Mouse (Mus musculus) myocyte (in vitro differentiated cells): ENCODE data around the gene Slc25a21. TPM values are rescaled to one million over a fixed set of nuclear protein-coding genes. Genes with fewer than 3 reads are reported as not detected.

Experiments used
- H3K27me3 ChIP-seq: one replicate; pipeline ENCODE4 v1.6.1; 2011; ENCODE audit not compliant: control insufficient read depth, insufficient read depth, insufficient read length
- H3K36me3 ChIP-seq: one replicate; pipeline ENCODE4 v1.6.1; 2011; ENCODE audit not compliant: control insufficient read depth, insufficient read depth
- H3K4me2 ChIP-seq: one replicate; pipeline ENCODE4 v1.6.1; 2011; ENCODE audit warnings: low read depth, control low read depth
- H3K4me3 ChIP-seq: one replicate; pipeline ENCODE4 v1.5.1; 2011; ENCODE audit warnings: mild to moderate bottlenecking, control low read depth, moderate library complexity
- H3K79me2 ChIP-seq: one replicate; pipeline ENCODE4 v1.6.1; 2011; ENCODE audit not compliant: control insufficient read depth, insufficient read depth
- H3ac ChIP-seq: one replicate; pipeline ENCODE4 v1.6.1; 2011; ENCODE audit not compliant: control insufficient read depth, insufficient read length
- CEBPB ChIP-seq: IDR thresholded peaks from 2 replicates; pipeline ENCODE4 v1.6.1; 2011; ENCODE audit warnings: mild to moderate bottlenecking, moderate library complexity; ENCODE audit not compliant: poor library complexity, insufficient read depth, severe bottlenecking
- E2F4 ChIP-seq: IDR thresholded peaks from one replicate; pipeline ENCODE4 v1.6.1; 2011; ENCODE audit warnings: mild to moderate bottlenecking, control low read depth, moderate library complexity; ENCODE audit not compliant: insufficient read depth
- MAX ChIP-seq: IDR thresholded peaks from one replicate; pipeline ENCODE4 v1.6.1; 2011; ENCODE audit warnings: low read depth, mild to moderate bottlenecking, control low read depth
- MYOD1 ChIP-seq, 3 experiments: IDR thresholded peaks; one replicate each; pipeline ENCODE4 v1.6.1; 2011; ENCODE audit warnings: control low read depth in 2 of 3, low read depth in 2 of 3, mild to moderate bottlenecking in 2 of 3, moderate library complexity in 1 of 3; ENCODE audit not compliant: insufficient read length in 2 of 3, control insufficient read depth in 1 of 3
- MYOG ChIP-seq, 3 experiments: IDR thresholded peaks; one replicate each; pipeline ENCODE4 v1.6.1; 2011; ENCODE audit warnings: control low read depth in 2 of 3, low read depth in 2 of 3, mild to moderate bottlenecking in 2 of 3; ENCODE audit not compliant: insufficient read length in 2 of 3, control insufficient read depth in 1 of 3, insufficient read depth in 1 of 3
- POLR2A ChIP-seq: IDR thresholded peaks from one replicate; pipeline ENCODE4 v1.6.1; 2011; ENCODE audit warnings: low read depth, mild to moderate bottlenecking, control low read depth, moderate library complexity; ENCODE audit not compliant: insufficient read length
- POLR2AphosphoS2 ChIP-seq: IDR thresholded peaks from one replicate; pipeline ENCODE4 v1.6.1; 2011; ENCODE audit warnings: low read depth, control low read depth; ENCODE audit not compliant: insufficient read length
- REST ChIP-seq: IDR thresholded peaks from one replicate; pipeline ENCODE4 v1.6.1; 2011; ENCODE audit warnings: mild to moderate bottlenecking, control low read depth, moderate library complexity; ENCODE audit not compliant: insufficient read depth, insufficient read length
- SRF ChIP-seq: IDR thresholded peaks from one replicate; pipeline ENCODE4 v1.6.1; 2011; ENCODE audit warnings: low read depth; ENCODE audit not compliant: control insufficient read depth, insufficient read length
- TCF12 ChIP-seq: IDR thresholded peaks from one replicate; pipeline ENCODE4 v1.6.1; 2011; ENCODE audit warnings: mild to moderate bottlenecking, control low read depth; ENCODE audit not compliant: poor library complexity, insufficient read depth, severe bottlenecking
- TCF3 ChIP-seq: IDR thresholded peaks from one replicate; pipeline ENCODE4 v1.6.1; 2011; ENCODE audit warnings: low read depth, control low read depth; ENCODE audit not compliant: insufficient read length
- USF1 ChIP-seq: IDR thresholded peaks from one replicate; pipeline ENCODE4 v1.6.1; 2011; ENCODE audit warnings: low read depth, mild to moderate bottlenecking, control low read depth, moderate library complexity
- polyA plus RNA-seq: library from polyadenylated mRNA; unstranded; fragments of >200 nt; fragmentation: generic; extraction: Trizol; gene quantifications from one replicate; pipeline ENCODE4 v1.2.1, GENCODE M21; 2012; ENCODE audit warnings: missing spikeins

Slc25a21 gene
- polyA plus RNA-seq, 1 experiment: not detected

DNA sequence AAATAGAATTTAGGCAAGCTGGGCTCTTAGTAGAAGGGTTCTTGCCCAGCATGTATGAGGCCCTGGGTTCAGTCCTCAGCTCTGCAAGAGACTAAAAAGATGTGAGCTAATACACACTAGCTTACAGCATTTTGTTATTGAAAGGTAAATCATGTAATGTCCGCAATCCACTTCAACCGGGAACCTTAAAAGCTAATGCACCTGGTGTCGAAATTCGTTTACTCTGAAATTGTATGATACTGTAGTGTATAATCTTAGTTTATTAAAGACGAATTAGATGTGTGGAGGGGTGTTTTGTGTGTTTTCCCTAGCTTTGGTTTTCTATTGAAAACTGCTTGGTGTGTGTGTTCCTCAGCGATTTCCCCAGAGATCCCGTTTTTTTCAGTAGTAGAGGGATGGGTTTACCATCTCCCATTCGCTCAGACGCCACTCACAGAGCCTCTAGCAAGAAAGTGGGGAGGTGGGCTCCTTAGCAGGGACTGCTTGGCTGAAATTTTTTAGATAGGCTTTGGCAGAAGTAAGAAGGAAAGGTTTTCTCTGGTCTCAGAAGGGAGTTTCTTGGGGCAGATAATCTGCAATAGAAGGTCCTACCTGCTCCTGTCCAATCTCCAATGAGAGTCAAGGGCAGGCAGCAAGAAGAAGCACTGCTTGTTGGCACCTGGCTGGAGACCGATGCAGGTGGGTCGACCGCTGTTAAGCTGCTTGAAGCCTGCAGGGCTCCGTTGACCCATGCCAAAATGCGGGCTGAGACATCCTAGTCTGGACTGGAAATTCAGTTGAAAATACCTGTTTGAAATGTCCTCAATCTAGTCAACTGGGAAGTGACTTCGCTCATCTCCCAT, 509.4 kb downstream of the Slc25a21 start:
- no peak overlapping the region for H3K4me3 ChIP-seq
- no peak for TF ChIP-seq MYOD1 (IDR thresholded peaks at IDR 0.05; ENCODE audit: control insufficient read depth in 1 of 3, insufficient read length in 2 of 3, low read depth in 2 of 3)
- TF ChIP-seq CEBPB: no peak
- TF ChIP-seq USF1: no peak
- TF ChIP-seq REST: no peak
- TF ChIP-seq MAX: no peak
- no peak for TF ChIP-seq TCF3
- no peak for TF ChIP-seq SRF
- no peak for TF ChIP-seq E2F4
- no peak for TF ChIP-seq TCF12
- TF ChIP-seq POLR2AphosphoS2: no peak
- no peak for TF ChIP-seq POLR2A
- TF ChIP-seq MYOG (IDR thresholded peaks at IDR 0.05; ENCODE audit: control insufficient read depth in 1 of 3, insufficient read depth in 1 of 3, insufficient read length in 2 of 3, low read depth in 2 of 3): no peak
- no peaks in the 10 kb centered on the region for H3K79me2 ChIP-seq
- H3ac ChIP-seq: no peak overlapping the region
- peaks cover 15% of the 10 kb centered on the region for H3K27me3 ChIP-seq
- H3K4me2 ChIP-seq: no peak overlapping the region
- no peaks in the 10 kb centered on the region for H3K36me3 ChIP-seq

GRCm38 (mm10) chr12:56681096-56681811, 516.0 kb downstream of the Slc25a21 start:
- H3K4me2 ChIP-seq: no peak overlapping the region
- no peaks in the 10 kb centered on the region for H3K79me2 ChIP-seq
- H3ac ChIP-seq: no peak overlapping the region
- H3K27me3 ChIP-seq: no peaks in the 10 kb centered on the region
- TF ChIP-seq MYOG (IDR thresholded peaks at IDR 0.05; ENCODE audit: control insufficient read depth in 1 of 3, insufficient read depth in 1 of 3, insufficient read length in 2 of 3, low read depth in 2 of 3): no peak
- no peak for TF ChIP-seq E2F4
- no peak for TF ChIP-seq TCF12
- TF ChIP-seq MYOD1 (IDR thresholded peaks at IDR 0.05; ENCODE audit: control insufficient read depth in 1 of 3, insufficient read length in 2 of 3, low read depth in 2 of 3): no peak
- no peak for TF ChIP-seq POLR2A
- no peak for TF ChIP-seq REST
- no peak for TF ChIP-seq POLR2AphosphoS2
- TF ChIP-seq MAX: no peak
- TF ChIP-seq SRF: no peak
- TF ChIP-seq USF1: no peak
- TF ChIP-seq CEBPB: no peak
- no peak for TF ChIP-seq TCF3
- no peak overlapping the region for H3K4me3 ChIP-seq
- no peaks in the 10 kb centered on the region for H3K36me3 ChIP-seq

DNA sequence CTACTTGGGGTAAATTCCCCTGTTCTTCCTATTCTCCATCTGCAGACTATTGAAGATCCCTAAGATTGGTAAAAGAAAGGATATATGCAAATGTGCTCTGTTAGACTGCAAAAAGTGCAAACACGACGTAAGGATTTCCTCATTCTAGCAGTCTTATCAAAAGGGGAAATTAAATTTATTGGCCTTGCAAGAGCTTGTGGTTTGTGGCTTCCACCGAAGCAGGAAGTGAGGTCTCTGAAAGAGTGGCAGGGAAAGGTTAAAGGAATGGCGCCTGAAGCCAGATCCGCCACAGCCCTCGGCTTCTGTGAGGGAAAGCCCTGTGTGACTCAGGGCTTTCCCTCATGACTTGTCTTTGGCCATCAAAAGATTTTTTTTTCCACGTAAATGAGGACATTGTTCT, 519.7 kb downstream of the Slc25a21 start:
- no peaks in the 10 kb centered on the region for H3K36me3 ChIP-seq
- TF ChIP-seq MAX: no peak
- no peak for TF ChIP-seq SRF
- TF ChIP-seq POLR2A: no peak
- no peak overlapping the region for H3K4me3 ChIP-seq
- no peaks in the 10 kb centered on the region for H3K27me3 ChIP-seq
- H3K4me2 ChIP-seq: no peak overlapping the region
- H3K79me2 ChIP-seq: no peaks in the 10 kb centered on the region
- no peak overlapping the region for H3ac ChIP-seq

- Histone ChIP-seq H3K4me2 (no peak overlapping the region), H3K27me3 (no peaks in the 10 kb centered on the region), H3K79me2 (no peaks in the 10 kb centered on the region), H3ac (no peak overlapping the region), H3K36me3 (no peaks in the 10 kb centered on the region), H3K4me3 (no peak overlapping the region)
- no peak for TF ChIP-seq POLR2A
- no peak for TF ChIP-seq MAX
- no peak for TF ChIP-seq USF1
- TF ChIP-seq REST: no peak
- TF ChIP-seq POLR2AphosphoS2: no peak
- no peak for TF ChIP-seq MYOD1 (IDR thresholded peaks at IDR 0.05; ENCODE audit: control insufficient read depth in 1 of 3, insufficient read length in 2 of 3, low read depth in 2 of 3)
- TF ChIP-seq CEBPB: no peak
- no peak for TF ChIP-seq TCF3
- TF ChIP-seq E2F4: no peak
Measured at GRCm38 (mm10) chr12:56674726-56675125, 522.5 kb downstream of the Slc25a21 start.

- no peaks in the 10 kb centered on the region for H3K79me2 ChIP-seq
- no peak overlapping the region for H3K4me3 ChIP-seq
- TF ChIP-seq USF1 (no peak), POLR2A (no peak), MAX (no peak), SRF (no peak), MYOD1 (IDR thresholded peaks at IDR 0.05; ENCODE audit: control insufficient read depth in 1 of 3, insufficient read length in 2 of 3, low read depth in 2 of 3) (no peak), MYOG (IDR thresholded peaks at IDR 0.05; ENCODE audit: control insufficient read depth in 1 of 3, insufficient read depth in 1 of 3, insufficient read length in 2 of 3, low read depth in 2 of 3) (no peak), REST (no peak), TCF3 (no peak), POLR2AphosphoS2 (no peak), E2F4 (no peak), TCF12 (no peak), CEBPB (no peak)
- H3K36me3 ChIP-seq: no peaks in the 10 kb centered on the region
- no peak overlapping the region for H3K4me2 ChIP-seq
- no peaks in the 10 kb centered on the region for H3K27me3 ChIP-seq
- no peak overlapping the region for H3ac ChIP-seq
Measured at GRCm38 (mm10) chr12:56670795-56671194, 526.5 kb downstream of the Slc25a21 start.
